Mouse (Mus musculus) MN1 (cell line): ENCODE measurements around the gene Tmem231.

Source experiments
- DNase-seq: peaks from one replicate; pipeline ENCODE4 v3.0.0-alpha.2; 2016; ENCODE audit warnings: low spot score

Tmem231 gene

GRCm38 (mm10) chr8:111933348-111934076 lies at the start of gene Tmem231:
Tmem231 (minus strand) TSS chr8:111933881.
- peak; percentile 98 for DNase-seq

- no peak for DNase-seq
These were observed 48.4 kb upstream of the Tmem231 start for GRCm38 (mm10) chr8:111982116-111982515.

- DNase-seq: no peak
These were observed 44.5 kb upstream of the Tmem231 start for GRCm38 (mm10) chr8:111978147-111978546.

GRCm38 (mm10) chr8:111976326-111976725 lies 42.6 kb upstream of the Tmem231 start:
- no peak for DNase-seq

- no peak for DNase-seq
These were observed 42.0 kb upstream of the Tmem231 start for GRCm38 (mm10) chr8:111975706-111976105.

- DNase-seq: no peak
These were observed 40.5 kb upstream of the Tmem231 start for GRCm38 (mm10) chr8:111974138-111974537.

- no peak for DNase-seq
These were observed 35.3 kb upstream of the Tmem231 start for GRCm38 (mm10) chr8:111968991-111969390.

GRCm38 (mm10) chr8:111968541-111968940 lies 34.9 kb upstream of the Tmem231 start:
- DNase-seq: no peak

- DNase-seq: no peak
These were observed 33.7 kb upstream of the Tmem231 start for GRCm38 (mm10) chr8:111967246-111967870.

GRCm38 (mm10) chr8:111964849-111965561 lies 31.3 kb upstream of the Tmem231 start:
- no peak for DNase-seq

- no peak for DNase-seq
These were observed 30.7 kb upstream of the Tmem231 start for GRCm38 (mm10) chr8:111964351-111964750.

GRCm38 (mm10) chr8:111963546-111963945 lies 29.9 kb upstream of the Tmem231 start:
- DNase-seq: no peak

- no peak for DNase-seq
These were observed 29.4 kb upstream of the Tmem231 start for GRCm38 (mm10) chr8:111963091-111963490.

- DNase-seq: no peak
These were observed 28.9 kb upstream of the Tmem231 start for GRCm38 (mm10) chr8:111962589-111962988.

- no peak for DNase-seq
These were observed 27.6 kb upstream of the Tmem231 start for GRCm38 (mm10) chr8:111961330-111961729.

- peak; percentile 44 for DNase-seq
These were observed 27.1 kb upstream of the Tmem231 start for GRCm38 (mm10) chr8:111960591-111961321.

GRCm38 (mm10) chr8:111957231-111957630 lies 23.6 kb upstream of the Tmem231 start:
- DNase-seq: no peak

- DNase-seq: no peak
These were observed 22.2 kb upstream of the Tmem231 start for GRCm38 (mm10) chr8:111955879-111956278.

GRCm38 (mm10) chr8:111954844-111955594 lies 21.3 kb upstream of the Tmem231 start:
- no peak for DNase-seq

GRCm38 (mm10) chr8:111951936-111952335 lies 18.3 kb upstream of the Tmem231 start:
- DNase-seq: no peak

- no peak for DNase-seq
These were observed 17.6 kb upstream of the Tmem231 start for GRCm38 (mm10) chr8:111951317-111951716.

GRCm38 (mm10) chr8:111950846-111951245 lies 17.2 kb upstream of the Tmem231 start:
- DNase-seq: no peak
